Mouse (Mus musculus) right cerebral cortex, postnatal 4 days (tissue): ENCODE data around the gene Ankrd12.

ENCODE experiments used
- DNase-seq: peaks from one replicate; pipeline ENCODE4 v3.0.0-alpha.2; 2022

The Ankrd12 gene

DNA sequence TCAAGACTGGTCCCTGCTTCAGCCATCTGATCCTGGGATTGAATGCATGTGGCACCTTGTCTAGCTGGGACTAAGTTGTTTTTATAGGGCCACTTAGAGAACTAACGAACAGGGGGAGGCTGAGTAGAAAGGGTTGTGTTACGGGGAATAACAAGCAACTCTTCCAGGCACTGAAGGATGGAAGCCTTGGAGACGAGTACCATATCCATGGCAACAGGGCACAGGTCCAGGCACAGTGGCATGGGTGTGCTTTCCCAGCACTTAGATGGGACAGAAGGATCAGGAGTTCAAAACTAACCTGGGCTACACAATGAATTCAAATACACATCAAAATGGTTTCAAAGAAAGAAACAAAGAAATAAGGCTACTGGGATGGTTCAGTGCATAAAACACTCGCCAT lies 149.8 kb downstream of the Ankrd12 start:
- peak; percentile 70 for DNase-seq

DNA sequence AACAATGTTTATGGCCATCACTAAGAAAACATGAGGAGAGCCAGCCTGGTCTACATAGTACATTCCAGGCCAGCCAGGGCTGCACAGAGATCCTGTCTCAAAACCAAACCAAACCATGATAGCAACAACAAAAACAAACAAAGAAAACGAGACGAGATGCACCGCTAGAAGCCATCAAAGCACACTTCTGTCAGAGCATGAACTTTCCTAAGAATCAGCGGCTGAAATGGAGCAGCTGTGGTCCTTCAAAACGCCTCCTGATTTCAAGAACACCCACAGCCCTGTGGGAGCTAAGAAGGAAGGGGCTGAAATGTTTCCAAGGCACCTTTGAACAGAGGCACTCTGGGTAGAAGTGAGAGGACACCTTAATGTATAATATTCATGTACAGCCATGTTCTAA lies 152.7 kb downstream of the Ankrd12 start:
- no peak for DNase-seq

DNA sequence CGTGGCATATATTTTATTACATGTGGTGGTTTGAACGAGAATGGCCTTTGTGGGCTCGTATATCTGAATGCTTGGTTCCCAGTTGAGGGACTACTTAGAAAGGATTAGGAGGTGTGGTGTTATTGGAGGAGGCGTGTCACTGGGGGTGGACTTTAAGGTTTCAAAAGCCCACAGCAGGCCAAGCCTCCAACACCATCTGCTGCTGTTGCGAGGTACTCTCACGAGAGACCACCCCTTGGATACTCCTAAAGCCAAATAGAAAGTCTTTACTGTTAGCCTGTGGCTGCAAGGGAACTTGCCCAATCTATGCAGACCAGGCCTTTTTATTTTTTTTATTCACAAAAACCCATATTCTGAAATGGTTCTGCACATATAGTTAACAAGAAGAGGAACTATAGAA lies 154.9 kb downstream of the Ankrd12 start:
- no peak for DNase-seq

DNA sequence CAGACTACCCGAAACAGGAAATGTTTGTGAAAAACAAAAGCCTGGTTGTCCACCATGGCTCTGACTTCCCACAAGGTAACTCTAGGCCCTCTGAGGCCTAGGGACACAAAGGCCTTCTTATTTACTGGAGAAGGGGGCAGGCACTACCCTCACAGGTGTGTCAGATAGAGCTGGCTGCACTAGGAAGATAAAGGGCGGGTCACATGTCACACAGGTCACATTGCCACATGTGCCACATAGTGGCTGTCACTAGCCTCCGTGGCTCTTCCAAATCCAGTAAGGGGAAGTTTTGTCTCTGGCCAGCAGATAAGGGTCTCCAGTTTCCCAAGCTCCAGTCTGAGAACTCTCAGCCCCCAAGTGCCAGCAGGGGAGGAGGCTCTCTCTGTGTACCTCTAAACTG lies 157.7 kb downstream of the Ankrd12 start:
- DNase-seq = no peak

DNA sequence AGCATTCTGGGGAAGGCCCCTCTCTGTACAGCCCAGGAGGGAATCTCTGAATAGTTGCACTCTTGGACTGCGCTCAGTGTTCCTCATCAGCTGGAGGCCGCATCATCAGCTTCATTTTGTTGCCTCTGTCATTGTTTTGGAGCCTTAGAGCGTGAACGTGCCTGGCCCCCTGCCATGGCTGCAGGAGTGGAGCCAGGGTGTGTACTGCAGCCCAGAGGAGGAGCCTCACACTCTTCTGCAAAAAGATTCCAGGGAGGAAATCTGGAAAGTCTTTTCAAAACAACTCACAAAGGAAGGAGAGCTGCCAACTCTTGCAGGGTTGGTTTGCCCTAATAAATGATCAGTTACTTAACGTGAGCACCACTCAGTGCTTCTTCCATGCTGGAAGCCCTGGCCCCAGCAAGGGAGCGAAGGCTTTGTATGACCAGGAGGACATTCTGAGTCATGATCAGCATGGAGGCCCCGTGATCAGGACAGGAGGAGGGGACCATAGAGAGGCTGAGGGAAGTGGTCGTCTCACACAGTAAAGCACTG lies 160.7 kb downstream of the Ankrd12 start:
- DNase-seq = peak; percentile 78
